Mouse (Mus musculus) thymus, postnatal 25 days (tissue): ENCODE measurements at regions not wholly inside any gene's neighbourhood (a gene's known extent, or its start where the extent isn't known, plus 50 kb on each side); places are given as distances from the start of the nearest gene placed in this dataset.

Source experiments
- DNase-seq: peaks from one replicate; pipeline ENCODE4 v3.0.0; 2022

DNA sequence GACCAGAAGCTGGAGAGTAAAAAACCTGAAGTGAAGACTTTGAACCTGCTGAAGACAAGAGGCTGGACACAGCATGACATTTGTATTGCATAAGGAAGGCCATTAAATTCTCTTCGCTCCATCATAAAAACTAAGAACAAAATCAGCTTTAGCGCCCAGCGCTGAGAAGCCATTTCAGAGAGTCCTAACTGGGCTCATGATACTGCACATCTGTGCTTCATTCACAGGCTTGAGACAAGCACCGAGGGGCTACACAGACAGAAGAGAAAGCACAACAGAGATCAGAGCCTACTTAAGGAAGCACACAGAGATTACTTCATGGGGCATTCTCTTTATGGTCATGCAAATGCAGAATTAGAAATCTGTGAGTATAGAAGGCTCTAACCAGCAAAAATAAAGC lies 338.2 kb upstream of the G2e3 start:
- no peak for DNase-seq

DNA sequence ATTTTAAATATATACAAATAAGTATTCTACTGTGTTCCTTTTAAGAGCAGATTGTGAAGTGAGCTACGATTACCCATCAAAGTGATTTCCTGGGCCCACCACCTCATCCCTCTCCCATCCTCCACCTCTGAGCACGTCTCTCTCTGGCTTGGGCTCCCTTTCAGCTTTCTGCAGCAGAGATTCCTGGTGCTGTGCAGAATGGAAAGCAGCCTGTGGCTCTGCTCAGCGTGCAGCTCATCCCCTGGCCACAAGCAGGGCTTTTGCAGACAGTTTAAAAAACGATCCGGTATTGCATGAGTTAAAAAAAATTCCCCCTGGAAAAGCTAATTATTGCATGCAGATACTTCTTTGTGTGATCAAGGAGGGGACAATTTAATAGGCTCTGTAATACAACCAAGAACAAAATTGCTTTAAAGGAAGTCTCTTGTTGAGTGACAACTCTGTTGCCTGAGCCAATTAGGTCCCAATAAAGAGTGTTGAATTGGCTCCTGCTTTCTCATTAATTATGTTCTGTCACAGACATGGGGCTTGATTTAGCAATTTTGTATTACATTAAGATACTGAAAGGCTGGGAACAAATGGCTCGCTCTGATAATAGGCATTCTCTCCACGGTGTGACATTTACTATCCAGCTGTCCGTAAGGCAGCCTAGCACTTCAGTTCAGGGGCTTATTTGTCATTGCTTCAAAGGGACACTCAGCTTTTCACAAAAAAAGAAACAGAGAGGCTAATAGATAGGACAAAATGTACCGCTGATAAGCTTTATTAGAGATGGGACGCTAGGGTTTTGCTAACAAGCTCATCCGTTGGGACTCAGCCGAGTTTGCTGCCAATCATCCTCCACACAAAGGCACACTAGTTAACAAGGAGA lies 345.9 kb upstream of the G2e3 start:
- DNase-seq, result no peak

DNA sequence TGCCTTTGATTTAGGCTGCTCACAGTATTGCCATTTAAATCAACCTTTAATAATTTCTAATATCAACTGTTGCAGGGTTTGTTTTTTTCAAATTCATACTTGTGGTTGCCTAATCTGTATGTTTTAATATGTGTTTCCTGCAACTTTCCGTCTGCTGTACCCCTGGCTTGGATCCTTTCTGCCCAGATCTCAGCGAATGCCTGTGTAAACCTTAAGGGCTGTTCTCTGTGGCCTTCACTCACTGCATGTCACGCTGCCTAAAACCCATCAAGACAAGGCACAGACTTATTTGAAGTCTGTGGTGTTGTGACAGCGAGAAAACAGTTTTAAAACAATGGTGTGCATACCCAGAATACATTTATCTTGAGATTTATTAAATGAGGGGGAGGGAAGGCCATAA lies 346.8 kb upstream of the G2e3 start:
- no peak for DNase-seq

DNA sequence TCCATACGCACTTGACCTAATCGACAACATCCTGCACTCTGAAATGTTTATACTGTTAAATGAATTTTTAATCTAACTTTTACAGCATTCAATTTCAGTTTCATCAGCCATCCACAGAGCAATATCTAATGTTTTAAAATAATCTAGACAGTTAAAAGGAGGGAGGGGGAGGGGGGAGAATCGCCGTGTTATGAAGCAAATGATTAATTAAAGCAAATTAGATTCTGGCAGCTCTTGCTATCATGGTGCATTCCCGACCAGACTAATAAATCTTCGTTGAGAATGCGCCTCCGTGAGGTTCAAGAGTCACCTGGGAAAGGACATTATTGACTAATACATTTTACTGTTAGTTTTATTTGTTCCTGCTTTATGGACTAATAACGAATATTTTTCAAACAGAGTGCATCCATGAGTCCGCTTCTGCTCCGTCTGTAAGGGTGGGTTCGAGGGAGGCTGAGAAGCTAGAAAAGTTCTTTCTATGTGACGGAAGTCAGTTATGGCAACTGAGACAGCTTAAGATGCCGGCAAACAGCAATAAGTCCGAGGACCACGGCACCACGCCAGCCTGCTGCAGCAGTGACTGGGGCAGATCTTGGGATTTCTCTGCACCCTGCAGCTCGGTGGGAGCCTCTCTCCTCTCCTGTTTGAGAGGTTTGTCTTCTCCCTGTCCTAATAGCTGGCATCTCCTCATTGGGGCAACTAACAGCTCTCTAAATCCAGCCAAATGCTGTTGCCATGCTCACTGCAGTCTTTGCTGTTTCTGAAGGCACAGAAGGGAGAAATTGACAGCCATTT lies 347.4 kb upstream of the G2e3 start:
- no peak for DNase-seq

DNA sequence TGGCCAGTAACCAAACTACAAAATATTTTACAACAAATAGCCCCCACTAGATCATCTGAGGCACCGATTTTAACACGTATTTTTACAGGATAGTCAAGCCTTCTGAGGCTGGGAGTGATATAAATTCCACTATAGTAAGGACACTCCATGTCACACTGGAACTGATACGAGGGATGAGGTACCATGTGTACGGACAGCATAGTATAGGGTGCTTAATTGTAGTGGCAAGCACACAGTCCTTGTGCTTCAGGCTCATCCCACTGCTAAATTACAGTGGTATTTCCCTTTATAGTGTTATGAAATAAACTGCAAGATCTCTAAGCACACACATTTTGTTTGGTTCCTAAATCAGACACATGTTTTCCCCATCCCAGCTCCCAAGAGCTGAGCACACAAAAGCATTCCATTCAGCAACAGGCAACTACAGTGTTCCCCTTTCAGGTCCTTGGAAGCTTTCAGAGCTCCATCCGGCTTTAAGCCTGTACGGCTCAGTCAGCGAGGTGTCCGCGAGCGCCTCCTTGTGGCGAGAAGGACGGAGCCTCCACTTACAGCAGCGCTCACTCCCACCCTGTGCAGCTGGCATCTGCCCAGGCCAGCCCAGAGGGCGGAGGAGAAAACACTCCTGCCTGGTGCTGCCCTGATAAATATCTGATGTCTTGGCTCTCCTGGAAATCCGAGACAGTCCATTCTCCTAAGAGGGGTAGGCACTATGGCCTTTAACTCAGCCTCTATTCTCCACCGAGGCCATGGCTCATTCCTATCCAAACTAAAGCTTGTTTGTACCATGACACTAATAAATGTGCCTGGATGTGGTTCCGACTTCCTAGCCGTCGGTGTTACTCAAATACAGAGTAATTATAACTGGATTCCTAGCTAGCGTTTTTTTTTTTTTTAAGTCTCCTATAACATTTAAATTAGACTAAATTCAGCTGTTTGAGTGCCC lies 348.3 kb upstream of the G2e3 start:
- peak; percentile 2 for DNase-seq

DNA sequence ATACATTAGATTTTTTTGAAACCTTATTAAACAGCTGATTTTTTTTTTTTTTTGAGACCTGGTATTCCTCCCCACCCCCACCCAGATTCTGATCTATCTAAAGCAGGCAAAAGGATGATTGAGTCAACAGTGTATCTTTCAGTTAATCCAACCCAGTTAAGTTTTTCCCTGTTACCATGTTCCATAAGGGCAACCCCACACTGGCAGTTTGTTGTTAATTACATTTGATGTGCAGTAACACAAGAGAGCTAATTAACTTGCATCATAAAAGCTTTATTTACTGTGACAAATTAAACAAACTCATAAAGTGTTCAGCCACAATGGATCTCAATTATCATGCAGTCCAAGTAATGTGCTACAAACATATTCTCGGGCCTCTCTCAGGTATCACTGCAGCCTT lies 346.8 kb upstream of the Prkd1 start:
- no peak for DNase-seq

DNA sequence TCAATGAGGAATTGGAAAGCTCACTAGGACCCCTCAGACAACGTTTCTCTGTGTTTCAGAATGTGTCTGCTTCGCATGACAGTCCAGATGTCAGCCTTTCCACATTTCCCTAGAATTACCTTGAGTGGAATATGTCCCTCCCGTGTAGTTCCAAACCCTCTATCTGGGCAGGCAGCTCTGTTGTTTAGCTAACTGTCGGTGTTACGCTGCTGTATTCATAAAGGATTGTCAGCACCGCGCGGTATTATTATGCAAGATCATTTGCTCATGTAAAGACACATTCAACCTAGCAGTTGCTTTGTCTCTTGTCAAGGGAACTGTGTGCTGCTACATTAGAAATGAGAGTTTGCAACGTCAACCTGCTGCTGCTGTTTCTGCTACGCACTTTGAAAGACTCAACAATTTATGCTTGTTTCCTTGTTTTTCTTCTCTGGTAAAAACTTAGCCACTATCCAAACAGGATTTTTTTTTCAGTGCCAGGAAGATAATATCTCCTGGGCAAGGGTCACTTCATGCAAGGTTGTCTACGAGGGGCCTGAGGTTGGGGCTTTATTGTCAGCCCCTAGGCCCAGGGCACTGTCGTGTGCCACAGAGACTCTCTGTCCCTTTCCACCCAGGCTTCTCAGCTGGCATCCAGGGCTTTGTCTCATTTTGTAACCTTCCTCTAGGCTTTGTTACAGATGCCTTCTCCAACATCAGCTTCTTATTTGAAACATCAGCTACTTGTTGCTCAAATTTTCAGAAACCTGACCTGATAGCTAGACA lies 340.8 kb upstream of the Prkd1 start:
- DNase-seq, result no peak

DNA sequence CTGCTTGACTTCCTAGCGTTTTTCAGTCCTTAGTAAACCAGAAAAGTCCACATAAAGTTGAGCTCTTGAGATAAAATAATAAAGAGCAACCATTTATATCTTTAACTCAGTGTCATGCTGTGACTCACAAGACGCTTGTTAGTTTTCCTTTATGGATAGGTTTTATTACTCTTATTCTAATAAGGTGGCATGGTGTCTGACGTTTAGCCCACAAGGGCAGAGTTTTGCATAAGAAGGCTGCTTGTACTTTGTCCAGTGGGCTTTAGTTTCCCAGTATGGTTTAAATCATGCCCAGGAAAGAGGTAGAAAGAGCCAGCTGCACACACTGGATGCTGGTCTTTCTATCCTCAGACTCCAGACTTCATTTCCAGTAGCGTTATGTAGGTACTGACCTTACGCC lies 332.4 kb upstream of the Prkd1 start:
- no peak for DNase-seq

DNA sequence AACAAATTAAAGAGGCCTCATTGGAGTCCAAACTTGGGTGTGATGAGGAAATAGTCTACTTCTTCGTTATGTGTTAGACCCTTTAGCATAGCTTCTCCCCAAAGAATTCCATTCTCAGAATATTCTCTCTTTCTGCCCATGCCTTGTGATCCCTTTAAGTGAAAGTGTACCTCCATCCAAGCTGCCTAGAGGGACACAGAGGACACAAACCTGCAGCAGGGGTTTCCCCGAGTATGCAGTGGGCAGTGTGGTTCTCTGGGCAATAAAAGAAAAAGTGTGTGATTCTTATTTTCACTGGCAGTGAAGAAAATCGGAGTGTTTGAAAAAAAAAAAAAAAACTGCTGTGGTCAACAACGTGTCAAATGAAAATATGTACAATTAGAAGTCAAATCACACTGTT lies 331.9 kb upstream of the Prkd1 start:
- DNase-seq, result no peak

DNA sequence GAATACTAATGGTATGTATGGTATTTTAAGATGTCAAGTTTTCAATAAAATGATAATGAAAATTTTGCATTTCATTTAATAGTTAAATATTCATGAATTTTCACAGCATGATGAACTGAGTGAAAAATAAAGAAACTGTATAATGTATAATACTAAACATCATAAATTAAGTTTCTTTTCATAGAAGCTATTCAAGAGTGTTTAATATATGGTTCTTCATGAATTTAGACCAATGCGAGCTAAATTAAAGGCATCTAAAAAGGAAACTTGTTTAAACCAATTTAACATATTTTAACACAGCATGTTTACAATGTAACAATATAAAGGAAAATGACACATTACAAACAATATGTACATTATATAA lies 321.8 kb upstream of the Prkd1 start:
- DNase-seq, result no peak

DNA sequence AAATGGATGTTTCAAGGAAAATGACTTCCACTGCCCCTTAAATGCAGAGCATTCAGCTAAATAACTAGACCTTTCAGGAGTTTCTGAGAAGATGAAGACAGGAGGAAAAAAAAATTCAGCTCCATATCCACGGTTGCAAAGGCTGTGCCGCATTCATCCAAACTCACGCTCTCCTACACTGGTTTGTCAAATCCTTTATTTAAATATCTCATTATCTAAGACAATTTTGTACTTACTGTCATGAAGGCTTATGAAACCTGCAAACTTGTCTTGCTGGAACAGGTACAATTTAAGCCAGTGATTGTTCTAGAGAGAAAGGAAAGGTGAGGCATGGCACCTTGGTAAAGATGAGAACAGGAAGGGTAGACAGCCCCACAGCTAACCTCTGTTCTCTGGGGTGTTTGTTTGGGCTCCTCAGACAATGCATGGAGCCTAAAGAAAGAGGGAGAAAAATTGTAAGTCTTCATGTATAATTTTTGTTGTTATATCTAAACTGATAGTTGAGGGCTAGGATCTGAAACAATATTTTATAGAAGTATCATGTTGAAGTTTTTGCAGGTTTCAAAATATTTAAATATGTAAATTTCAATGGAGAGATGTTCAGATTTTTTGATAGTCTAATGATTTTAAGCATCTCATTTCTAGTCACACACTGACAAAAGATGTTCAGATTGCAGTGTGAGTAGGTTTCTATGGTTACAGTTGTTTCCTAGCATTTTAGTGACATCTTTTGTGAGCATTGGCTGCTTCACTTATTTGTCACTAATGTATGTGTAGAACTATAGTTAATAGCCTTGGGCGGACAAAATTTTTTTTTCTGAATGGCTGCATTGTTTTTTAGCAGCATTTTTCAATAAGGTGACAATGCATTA lies 321.2 kb upstream of the Prkd1 start:
- DNase-seq, result no peak

DNA sequence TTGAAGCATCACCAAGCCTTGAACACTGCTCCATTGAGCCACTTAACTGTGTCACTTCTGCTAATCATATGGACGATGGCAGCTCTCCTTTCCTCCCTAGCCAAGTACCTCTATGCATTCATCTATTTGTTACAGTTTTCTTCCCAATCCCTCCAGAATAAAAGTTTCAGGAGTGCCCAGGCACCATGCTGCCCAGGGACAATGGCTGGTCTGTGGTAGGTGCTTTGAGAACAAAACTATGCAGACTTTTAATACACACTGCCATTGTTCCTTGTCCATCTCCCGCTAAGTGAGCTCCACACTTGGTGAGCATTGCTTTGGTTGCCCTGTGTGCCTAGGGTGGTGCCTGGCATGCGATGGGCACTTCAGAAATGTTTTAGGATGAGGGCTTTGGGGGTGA lies 320.5 kb upstream of the Prkd1 start:
- no peak for DNase-seq

DNA sequence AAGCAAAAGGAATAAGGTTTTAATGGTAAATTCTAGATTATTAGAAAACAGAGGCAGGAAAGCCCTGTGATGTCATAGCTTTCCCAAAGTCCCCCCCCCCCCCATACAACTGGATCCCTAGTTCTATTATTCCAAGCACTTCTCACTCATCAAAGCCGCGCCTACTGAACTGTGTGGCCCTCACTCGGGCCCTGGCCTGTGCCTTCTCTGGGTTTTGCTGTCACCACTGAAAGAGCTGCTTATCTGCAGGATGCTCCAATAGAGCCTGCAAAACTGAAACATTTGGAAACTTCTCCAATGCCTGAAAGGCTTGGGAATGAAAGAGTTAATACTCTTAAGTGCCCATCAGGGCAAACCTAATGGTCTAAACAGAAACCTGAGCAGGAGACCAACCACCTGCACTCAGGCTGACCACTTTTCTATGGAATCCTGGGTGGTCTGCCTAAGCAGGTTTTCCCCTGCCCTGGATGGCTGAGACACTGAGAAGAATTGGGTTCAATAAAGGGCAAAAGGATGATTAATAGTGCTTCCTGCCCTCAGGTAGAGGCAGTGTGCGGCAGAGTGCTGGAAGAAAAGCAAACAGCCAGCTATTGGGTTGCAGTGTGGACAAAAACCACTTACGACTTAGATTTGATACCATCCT lies 318.4 kb upstream of the Prkd1 start:
- DNase-seq, result no peak

DNA sequence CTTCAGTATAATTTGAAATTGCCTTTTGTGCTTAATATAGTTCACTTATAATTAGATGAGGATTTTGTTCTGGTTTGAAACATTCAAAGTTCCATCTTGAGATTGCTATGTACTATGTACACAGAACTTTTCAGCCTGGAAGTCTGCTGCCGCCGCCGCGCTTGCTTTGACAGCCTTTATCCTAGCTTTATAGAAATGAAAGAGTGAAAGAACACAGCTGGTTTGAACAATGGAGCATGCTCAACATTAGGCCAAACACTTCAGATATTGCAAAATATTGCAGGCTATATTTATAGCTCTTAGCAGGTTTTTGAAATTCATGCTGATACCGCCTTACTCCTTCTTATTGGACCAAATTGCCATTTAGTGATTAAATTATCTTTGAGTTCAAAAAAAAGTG lies 305.1 kb upstream of the Prkd1 start:
- DNase-seq, result no peak

DNA sequence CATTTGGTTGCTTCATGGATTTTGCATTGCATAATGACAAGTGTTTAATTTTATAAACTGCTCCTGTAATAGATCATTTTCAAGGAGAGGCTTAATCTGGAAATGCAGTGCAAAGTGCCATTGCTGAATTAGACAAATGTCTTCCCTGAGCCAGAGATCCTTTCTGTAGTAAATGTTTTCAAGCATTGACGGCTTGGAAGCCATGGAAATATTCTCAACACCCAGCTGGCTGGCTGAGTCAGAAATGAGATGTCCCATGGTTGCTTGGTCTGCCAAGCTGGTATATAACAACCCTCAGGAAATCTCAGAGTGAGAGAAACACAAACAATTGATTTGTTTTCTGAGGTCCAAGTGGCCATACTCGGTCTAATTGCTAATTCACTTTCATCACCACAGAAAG lies 298.1 kb upstream of the Prkd1 start:
- DNase-seq, result no peak

DNA sequence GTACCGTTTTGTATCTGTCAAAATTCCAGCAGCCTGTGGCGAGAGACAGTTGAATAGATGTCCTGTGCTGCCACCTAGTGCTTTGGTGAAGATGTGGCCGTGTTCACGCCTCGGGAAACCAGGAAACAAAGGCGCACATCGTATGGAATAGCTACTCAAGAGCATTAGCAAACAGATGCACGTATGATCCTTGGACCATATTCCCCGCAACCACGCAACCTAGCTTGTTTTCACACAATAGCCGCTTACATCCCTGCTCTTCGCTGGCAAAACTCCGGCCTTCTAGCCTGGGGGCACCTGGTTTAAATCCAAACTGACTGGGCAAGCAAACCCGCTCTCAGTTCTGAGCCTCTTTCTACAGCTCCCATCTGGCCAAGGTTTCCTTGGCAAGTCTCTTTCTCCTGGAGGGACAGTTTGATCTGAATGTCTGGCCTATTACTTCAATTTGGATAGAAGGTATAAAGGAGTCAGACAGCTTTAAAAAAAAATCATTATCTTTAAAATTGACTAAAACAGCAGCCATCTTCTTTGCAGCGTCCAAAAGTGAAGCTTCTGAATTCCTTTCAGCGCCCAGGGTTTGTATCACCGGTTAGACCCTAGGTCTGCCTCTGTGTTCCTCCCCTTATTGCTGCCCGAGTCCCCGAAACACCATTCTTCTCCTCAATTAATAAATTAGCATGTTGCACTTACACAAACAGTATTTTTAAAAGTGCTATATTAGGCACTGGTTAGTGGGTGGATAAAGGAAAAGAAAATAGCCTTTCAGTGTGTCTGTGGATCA lies 295.0 kb upstream of the Prkd1 start:
- DNase-seq, result no peak

DNA sequence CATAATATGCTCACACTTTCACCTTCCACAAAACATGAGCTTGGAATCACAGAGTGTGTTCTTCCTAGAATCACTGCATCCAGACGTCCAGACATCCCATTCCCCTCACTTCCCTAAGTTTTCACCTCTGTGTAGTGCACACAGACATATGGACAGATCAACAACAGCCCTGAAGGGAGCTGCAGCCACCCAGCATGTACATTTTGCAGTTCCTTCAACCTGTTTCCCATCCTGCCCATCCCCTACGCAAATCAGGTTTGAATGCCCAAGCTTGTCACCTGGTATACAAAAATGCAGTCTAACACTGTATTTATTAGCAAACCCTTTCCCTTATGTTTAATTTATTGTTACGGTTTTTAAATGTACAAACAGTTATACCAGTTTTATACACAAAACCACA lies 294.4 kb upstream of the Prkd1 start:
- DNase-seq, result no peak

DNA sequence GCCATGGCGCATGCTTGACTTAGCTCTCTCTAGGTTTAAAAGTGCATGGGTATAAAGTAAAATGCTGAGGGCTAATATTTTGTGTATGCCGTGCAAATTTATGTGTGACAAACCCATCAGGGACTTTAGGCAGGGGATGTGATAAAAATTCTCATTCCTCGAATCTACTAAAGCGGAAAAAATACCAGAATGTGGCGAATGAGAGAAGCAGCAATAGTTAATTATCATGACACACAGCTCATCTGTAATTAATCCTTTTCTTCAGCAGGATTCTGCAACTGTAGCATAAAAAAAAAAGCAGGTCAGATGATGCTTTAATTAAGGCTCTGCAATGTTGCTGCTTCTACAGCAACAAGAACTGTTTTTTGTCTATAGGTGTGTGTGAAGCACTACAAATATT lies 286.6 kb upstream of the Prkd1 start:
- no peak for DNase-seq

DNA sequence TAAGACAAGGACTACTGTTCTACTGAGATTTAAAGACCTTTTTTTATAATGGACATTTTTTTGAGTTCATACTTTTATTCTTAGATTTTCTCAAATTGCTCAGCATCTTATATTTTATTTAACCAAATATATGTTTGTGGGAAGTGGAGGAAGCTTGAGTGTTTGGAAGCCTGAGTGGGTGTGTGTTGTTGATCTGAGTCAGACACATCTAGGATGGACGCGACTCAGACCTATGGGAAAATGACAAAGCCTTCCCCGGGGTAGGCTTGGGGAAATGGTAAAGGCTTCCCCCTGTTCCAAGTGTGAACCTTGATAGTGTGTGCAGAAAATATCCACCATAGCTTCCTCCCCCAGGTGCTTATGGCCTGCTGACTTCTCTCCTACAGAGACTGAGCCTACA lies 283.6 kb upstream of the Prkd1 start:
- DNase-seq, result no peak

DNA sequence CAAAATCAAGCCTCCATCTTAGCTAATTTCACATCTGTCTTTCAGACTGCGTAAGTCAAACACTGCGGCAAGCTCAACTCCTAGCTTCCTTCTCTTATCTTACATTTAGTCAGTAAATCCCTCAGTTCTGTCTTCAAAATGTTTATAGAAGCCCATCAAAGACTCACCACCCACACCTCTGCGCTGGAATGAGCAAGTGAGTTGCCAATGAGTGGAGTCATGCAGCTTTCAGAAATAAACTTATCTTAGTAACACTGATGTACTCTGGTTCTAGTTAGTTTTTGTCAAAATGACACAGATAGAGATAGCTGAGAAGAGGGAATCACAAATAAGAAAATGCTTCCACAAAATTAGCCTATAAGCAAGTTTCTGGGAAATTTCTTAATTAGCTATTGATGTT lies 280.7 kb upstream of the Prkd1 start:
- no peak for DNase-seq
